Mouse (Mus musculus): ENCODE data around the gene Plcg2. TPM values are rescaled to one million over a fixed set of nuclear protein-coding genes. Genes with fewer than 3 reads are reported as not detected.
A peak's percentile ranks its signal among the peaks of the same experiment; 100 is the strongest.

The Plcg2 gene
- polyA plus RNA-seq, 1 experiment from 2014 or later, result 2.2 TPM

DNA sequence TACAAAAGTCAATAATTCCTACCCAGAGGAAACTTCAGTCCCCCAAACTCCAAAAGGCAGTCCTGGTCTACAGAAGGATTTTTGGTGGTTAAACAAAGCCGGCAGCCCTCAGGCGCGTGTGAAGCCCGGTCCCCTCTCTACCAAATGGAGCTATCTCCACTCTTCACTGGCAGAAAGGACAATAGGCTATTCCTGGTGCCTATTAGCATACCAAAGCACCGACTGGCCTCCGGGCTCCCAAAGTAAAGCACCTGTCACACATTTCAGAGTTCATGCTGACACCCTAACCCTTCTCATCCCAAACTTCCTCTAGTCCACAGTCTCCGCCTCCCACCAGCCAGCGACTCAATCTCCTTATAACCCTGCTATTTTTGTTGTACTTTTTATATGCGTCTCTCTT, 4.5 kb upstream of the Plcg2 start:
- Histone ChIP-seq H3K9me3 (replicated peaks) (no peaks in the 10 kb centered on the region), H3K27me3 (peaks cover 26% of the 10 kb centered on the region), H3K9ac (no peak overlapping the region), H3K36me3 (no peaks in the 10 kb centered on the region), H3K4me1 (peaks cover 16% of the 10 kb centered on the region), H3K4me3 (no peak overlapping the region), H3K27ac (no peak overlapping the region), H3K4me2 (replicated peaks) (no peak overlapping the region)
- WGBS, result 10% methylated on average over 9 of the region's 9 CpGs
- no peak for ATAC-seq (ENCODE audit: low FRiP score)

DNA sequence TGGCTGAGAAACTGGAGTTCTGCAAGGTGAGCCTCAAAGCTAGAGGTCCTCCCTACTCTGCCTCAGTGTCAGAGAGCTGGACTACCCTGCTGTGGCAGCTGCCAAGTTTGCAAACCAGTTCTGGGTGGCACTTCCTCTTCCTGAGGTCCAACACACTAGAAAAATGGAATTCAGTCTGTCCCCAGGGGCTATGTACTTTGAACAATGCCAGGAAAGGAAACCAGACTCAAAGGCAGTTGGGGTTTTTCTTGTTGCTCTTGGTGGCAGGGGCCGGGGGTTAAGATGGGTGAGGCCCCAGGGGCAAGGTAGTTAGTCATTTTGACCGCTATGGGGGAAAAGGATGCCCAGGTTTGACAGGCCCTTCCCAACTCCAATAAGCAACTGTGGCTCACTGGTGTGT, 3.2 kb upstream of the Plcg2 start:
- no peaks in the 10 kb centered on the region for H3K9me3 ChIP-seq (replicated peaks)
- H3K4me1 ChIP-seq, result peaks cover 24% of the 10 kb centered on the region
- WGBS, result 52% methylated on average over 2 of the region's 2 CpGs
- H3K27me3 ChIP-seq, result peaks cover 36% of the 10 kb centered on the region
- H3K4me3 ChIP-seq, result no peak overlapping the region
- ATAC-seq (ENCODE audit: low FRiP score), result no peak
- no peak overlapping the region for H3K27ac ChIP-seq
- no peaks in the 10 kb centered on the region for H3K36me3 ChIP-seq
- H3K4me2 ChIP-seq (replicated peaks), result no peak overlapping the region
- no peak overlapping the region for H3K9ac ChIP-seq

DNA sequence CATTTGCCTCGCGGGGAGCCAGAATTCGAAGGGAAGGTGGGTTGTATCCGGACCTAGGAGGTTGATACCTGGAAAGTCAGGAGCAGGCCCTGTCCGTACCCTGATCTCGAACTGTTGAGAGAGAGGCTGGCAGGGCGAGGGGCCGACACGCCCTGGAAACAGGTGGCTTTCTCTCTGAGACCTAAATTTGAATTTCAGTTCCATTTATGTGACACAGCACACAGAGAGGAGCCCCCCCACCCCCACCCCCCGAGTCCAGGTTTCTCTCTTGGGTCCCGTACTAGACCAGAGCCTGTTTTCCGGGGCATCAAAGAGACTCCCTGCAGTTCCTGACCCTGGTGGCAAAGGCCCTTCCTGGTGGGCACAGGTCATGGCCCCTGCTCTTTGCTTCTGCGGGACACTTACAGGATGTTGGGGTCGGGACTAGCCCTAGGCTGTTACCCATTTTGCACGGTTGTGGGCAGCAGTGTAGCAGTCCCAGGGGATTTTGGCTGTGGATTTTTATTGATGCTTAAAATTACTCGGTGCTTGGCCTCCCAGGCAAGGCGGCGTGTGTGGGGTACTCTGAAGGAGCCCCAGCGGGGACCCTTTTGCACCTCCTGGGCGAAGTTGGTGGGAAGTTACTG, 937 bp downstream of the Plcg2 start:
- no peak for ATAC-seq (ENCODE audit: low FRiP score)
- 0 out of 2 replicates have a peak overlapping the region, but pooled peaks have one; percentile 68 for H3K9ac ChIP-seq
- H3K27me3 ChIP-seq, result peaks cover 39% of the 10 kb centered on the region
- no peaks in the 10 kb centered on the region for H3K36me3 ChIP-seq
- H3K4me1 ChIP-seq, result peaks cover 15% of the 10 kb centered on the region
- H3K4me3 ChIP-seq, result peak overlapping the region; percentile 54
- H3K27ac ChIP-seq, result no peak overlapping the region
- H3K9me3 ChIP-seq (replicated peaks), result no peaks in the 10 kb centered on the region
- H3K4me2 ChIP-seq (replicated peaks), result peak overlapping the region; percentile 100
- 6% methylated on average over 20 of the region's 20 CpGs for WGBS

DNA sequence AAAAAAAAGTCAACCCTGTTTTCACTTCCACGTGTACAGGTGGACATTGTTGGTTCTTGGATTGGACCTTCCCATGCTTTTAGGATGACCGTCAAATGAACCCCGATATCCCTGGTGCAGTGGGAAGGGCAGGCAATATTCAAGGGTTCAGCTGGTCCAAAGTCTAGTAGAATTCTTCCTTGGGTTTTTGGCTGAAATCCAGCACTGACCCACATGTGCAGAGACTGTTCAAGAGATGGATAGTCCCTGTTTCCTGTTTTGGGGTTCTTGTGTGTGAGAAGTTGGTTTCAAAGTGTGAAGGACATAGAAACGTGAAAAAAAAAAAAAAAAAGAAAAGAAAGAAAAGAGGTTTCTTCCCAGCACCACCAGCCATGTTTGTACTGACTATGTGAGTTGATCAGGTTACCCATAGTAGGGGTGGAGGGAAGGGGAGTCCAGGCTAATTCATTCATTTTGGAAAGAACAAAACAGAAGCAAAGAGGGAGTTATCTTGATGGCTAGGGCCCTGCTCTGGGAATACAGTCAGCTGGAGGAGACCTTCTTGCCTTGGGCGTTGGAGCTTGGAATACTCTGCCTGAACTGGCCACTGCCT, 2.2 kb downstream of the Plcg2 start:
- peaks cover 15% of the 10 kb centered on the region for H3K4me1 ChIP-seq
- no peak overlapping the region for H3K4me3 ChIP-seq
- ATAC-seq (ENCODE audit: low FRiP score), result no peak
- no peaks in the 10 kb centered on the region for H3K9me3 ChIP-seq (replicated peaks)
- no peaks in the 10 kb centered on the region for H3K36me3 ChIP-seq
- no peak overlapping the region for H3K27ac ChIP-seq
- peaks cover 33% of the 10 kb centered on the region for H3K27me3 ChIP-seq
- no peak overlapping the region for H3K4me2 ChIP-seq (replicated peaks)
- no peak overlapping the region for H3K9ac ChIP-seq
- 89% methylated on average over 5 of the region's 5 CpGs for whole genome bisulfite sequencing

DNA sequence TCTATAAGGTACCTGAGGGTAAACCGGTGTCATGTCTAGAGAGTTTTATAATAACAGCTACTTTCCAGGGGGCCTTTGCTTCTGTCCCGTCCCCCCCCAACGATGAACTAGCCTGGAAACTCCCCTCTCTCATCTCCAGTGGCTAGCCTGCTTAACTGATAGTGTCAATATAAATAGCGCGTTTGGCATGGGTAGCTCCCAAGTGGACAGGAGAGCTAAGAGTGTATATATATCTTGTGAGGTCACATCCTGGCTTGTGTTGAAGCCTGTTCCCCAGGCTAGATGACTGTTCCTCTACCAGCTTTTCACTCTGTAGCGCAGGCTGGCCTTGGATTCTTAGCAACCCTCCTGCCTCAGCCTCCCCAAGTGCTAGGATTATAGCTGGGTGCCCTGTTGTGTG, 3.2 kb downstream of the Plcg2 start:
- Histone ChIP-seq H3K27ac (no peak overlapping the region), H3K36me3 (no peaks in the 10 kb centered on the region), H3K9ac (no peak overlapping the region), H3K9me3 (replicated peaks) (no peaks in the 10 kb centered on the region), H3K4me1 (peaks cover 15% of the 10 kb centered on the region), H3K4me3 (no peak overlapping the region), H3K27me3 (peaks cover 33% of the 10 kb centered on the region), H3K4me2 (replicated peaks) (no peak overlapping the region)
- 93% methylated on average over 6 of the region's 6 CpGs for WGBS
- ATAC-seq (ENCODE audit: low FRiP score), result no peak

DNA sequence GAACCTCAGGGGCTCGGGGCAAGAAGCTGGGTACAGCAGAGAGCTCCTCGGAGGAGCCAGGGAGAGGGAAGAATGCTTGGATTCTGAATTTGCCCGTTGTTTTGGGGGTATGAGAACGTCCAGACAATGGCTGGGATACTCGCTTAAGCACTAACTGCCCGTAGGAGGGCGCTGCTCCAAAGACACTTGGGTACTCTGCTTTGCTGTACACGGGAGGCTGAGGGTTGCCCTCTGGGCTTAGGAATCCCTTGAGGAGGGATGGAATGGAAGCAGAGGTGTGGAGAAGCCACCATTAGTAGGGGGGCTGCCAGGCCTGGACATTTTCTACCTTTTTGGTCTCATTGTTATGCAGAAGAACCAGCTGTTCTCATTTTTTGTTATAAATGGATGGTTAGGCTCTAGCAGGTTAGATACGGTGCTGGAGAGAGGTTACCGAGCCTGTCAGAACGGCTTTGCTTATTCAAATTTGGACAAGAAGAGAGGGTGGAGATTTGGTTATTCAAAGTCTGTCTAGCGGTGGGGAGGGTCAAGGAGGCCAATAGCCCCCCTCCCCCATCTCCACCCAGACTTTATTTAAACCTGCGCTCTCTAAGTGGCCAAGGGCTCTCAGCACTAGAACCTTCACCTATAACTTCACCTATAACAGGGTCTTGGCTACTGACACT, 5.4 kb downstream of the Plcg2 start:
- H3K9me3 ChIP-seq (replicated peaks), result no peaks in the 10 kb centered on the region
- H3K4me3 ChIP-seq, result no peak overlapping the region
- no peak overlapping the region for H3K27ac ChIP-seq
- H3K27me3 ChIP-seq, result peaks cover 13% of the 10 kb centered on the region
- H3K9ac ChIP-seq, result no peak overlapping the region
- H3K4me2 ChIP-seq (replicated peaks), result no peak overlapping the region
- 65% methylated on average over 13 of the region's 13 CpGs for WGBS
- ATAC-seq (ENCODE audit: low FRiP score), result no peak
- H3K4me1 ChIP-seq, result peaks cover 8% of the 10 kb centered on the region
- no peaks in the 10 kb centered on the region for H3K36me3 ChIP-seq

DNA sequence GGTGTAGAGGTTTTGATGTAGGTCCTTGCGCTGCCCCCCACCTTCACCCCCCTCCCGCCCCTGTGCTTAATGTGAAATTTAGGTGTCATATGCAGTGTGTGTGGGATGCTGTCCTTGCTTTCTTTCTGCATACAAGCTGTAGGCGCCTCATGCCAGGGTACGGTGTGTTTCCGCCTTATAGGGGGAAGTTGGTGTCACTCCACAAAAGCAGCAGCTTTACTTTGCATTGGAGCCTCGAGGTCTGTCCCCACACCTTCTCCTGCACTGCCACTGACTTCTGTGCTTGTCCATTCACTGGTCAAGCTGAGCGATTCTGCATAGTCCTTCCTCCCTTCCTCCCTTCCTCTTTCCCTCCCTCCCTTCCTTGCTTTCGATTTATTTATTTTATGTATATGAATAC, 9.6 kb downstream of the Plcg2 start:
- H3K36me3 ChIP-seq, result no peaks in the 10 kb centered on the region
- H3K9ac ChIP-seq, result no peak overlapping the region
- H3K27me3 ChIP-seq, result no peaks in the 10 kb centered on the region
- no peak overlapping the region for H3K27ac ChIP-seq
- H3K4me3 ChIP-seq, result no peak overlapping the region
- ATAC-seq (ENCODE audit: low FRiP score), result no peak
- WGBS, result 91% methylated on average over 8 of the region's 8 CpGs
- H3K9me3 ChIP-seq (replicated peaks), result no peaks in the 10 kb centered on the region
- no peaks in the 10 kb centered on the region for H3K4me1 ChIP-seq
- H3K4me2 ChIP-seq (replicated peaks), result no peak overlapping the region

DNA sequence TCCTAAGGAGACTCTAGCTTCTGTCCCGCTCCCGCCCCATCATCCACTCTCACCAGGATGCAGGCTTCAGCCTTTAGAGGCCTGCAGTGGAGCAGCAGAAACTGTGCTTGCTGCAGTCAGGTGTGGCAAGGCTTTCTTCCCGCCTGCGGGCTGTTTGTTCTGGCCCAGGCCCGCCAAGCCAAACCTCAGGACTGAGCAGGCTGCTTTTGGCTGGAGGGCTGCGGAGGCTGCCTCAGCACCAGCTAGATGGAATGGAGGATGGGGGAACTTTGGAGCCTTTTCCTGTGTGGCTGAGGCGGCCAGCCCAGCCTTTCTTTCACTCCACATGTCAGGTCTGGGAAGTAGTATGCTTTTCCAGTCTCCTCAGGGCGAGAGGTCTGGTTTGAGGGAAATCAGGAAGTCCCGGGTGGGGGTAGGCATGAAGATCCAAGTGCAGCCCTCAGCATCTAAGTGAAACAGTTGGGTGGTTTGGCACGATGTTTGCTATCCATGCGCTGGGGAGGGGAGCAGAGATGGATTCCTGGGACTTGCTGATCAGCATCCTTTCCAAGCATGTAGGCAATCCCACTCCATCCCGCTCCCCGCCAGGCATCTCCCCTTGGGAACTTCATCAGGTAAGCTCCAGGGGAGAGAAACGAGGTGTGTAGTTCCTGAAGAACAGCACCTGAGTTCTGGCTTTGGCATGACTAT, 18.9 kb downstream of the Plcg2 start:
- Histone ChIP-seq H3K9ac (no peak overlapping the region), H3K4me2 (replicated peaks) (no peak overlapping the region), H3K27ac (no peak overlapping the region), H3K9me3 (replicated peaks) (no peaks in the 10 kb centered on the region), H3K4me3 (no peak overlapping the region), H3K4me1 (no peaks in the 10 kb centered on the region), H3K36me3 (no peaks in the 10 kb centered on the region), H3K27me3 (no peaks in the 10 kb centered on the region)
- WGBS, result 74% methylated on average over 14 of the region's 14 CpGs
- ATAC-seq (ENCODE audit: low FRiP score), result no peak

DNA sequence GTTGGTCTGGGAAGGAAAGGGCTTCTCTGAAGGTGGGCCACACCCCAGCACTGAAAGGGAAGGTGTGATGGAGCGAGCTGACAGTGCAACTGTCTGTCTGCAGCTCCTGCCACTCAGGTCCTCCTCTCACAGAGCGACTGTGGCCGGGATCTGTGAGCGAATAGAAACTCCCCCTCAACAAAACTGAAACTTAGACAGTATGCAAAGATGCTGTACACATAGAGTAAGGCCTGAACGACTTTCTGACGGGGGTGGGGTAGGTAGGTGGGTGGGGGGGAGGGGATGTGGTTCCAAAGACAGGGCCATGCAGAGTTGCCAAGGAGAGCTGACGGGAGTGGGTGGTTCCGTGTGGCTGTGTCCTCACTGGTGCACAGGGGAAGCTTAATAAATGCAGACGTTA, 19.8 kb downstream of the Plcg2 start:
- Histone ChIP-seq H3K9me3 (replicated peaks) (no peaks in the 10 kb centered on the region), H3K36me3 (no peaks in the 10 kb centered on the region), H3K27me3 (no peaks in the 10 kb centered on the region), H3K4me3 (no peak overlapping the region), H3K4me1 (no peaks in the 10 kb centered on the region), H3K9ac (no peak overlapping the region), H3K27ac (no peak overlapping the region), H3K4me2 (replicated peaks) (no peak overlapping the region)
- WGBS, result 76% methylated on average over 9 of the region's 9 CpGs
- no peak for ATAC-seq (ENCODE audit: low FRiP score)

DNA sequence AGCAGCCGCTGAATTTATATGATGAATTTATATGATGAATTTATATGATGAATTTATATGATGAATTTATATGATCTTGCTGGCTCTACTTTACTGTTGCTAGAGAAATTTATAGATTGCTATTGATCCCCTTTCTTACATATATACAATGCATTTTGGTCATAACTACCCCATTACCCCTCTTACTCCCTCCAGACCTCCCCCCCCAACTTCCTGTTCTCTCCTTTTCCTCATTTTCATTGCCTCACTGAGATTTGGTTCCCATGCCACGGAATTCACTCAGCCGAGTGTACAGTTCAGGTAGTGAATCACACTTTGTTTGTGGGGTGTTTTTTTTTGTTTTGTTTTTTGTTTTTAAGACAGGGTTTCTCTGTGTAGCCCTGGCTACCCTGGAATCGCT, 20.8 kb downstream of the Plcg2 start:
- WGBS, result 84% methylated on average over 4 of the region's 4 CpGs

DNA sequence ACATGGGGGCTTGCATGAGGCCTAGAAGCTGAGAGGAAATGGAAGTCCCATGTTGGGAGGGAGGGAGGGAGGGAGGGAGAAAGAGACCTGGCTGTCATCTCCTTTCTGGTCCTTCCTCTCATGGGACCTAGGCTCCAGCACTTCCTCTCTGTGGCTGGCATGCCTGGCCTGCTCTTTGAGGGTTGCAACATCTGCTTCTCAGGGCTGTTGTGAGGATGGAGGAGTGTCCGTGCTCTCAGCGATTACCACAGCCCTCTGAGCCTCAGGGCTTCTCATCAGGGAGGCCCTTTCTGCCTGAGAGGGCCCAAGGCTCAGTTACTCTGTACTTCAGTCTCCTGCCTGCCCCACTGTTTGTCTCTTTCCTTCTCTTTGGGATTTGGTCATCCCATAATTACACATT, 28.1 kb downstream of the Plcg2 start:
- 24% methylated on average over 2 of the region's 2 CpGs for WGBS
- H3K9ac ChIP-seq, result no peak overlapping the region
- H3K27ac ChIP-seq, result no peak overlapping the region
- no peak overlapping the region for H3K4me2 ChIP-seq (replicated peaks)
- no peak overlapping the region for H3K4me3 ChIP-seq
- H3K27me3 ChIP-seq, result no peaks in the 10 kb centered on the region
- no peaks in the 10 kb centered on the region for H3K4me1 ChIP-seq
- H3K9me3 ChIP-seq (replicated peaks), result no peaks in the 10 kb centered on the region
- ATAC-seq (ENCODE audit: low FRiP score), result no peak
- H3K36me3 ChIP-seq, result no peaks in the 10 kb centered on the region

More for the DNA sequence above, 20.8 kb downstream of the Plcg2 start:
- Histone ChIP-seq H3K4me3 (no peak overlapping the region), H3K4me2 (replicated peaks) (no peak overlapping the region), H3K9me3 (replicated peaks) (no peaks in the 10 kb centered on the region), H3K27me3 (no peaks in the 10 kb centered on the region), H3K27ac (no peak overlapping the region), H3K36me3 (no peaks in the 10 kb centered on the region), H3K9ac (no peak overlapping the region), H3K4me1 (no peaks in the 10 kb centered on the region)
- no peak for ATAC-seq (ENCODE audit: low FRiP score)

DNA sequence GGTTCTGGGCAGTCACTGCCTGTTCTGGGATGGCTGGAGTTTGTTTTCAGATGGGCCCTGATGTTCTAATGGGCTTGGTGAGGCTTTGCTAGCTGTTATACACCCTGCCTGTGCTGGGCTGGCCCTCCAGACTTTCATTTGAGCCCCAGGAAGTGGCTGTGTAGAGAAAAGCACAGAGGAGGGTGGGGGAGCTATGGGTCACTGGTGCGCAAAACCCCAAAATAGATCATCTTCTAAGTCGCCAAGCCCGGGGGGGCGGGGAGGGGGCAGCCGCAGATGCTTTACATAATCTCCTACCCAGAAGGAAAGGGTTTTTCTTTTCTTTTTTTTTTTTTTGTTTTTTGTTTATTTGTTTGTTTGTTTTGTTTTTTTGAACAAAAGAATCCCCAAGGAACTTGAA, 29.9 kb downstream of the Plcg2 start:
- Histone ChIP-seq H3K4me3 (no peak overlapping the region), H3K4me1 (no peaks in the 10 kb centered on the region), H3K4me2 (replicated peaks) (no peak overlapping the region), H3K36me3 (no peaks in the 10 kb centered on the region), H3K27ac (no peak overlapping the region), H3K27me3 (no peaks in the 10 kb centered on the region), H3K9ac (no peak overlapping the region), H3K9me3 (replicated peaks) (no peaks in the 10 kb centered on the region)
- WGBS, result 81% methylated on average over 5 of the region's 5 CpGs
- ATAC-seq (ENCODE audit: low FRiP score), result no peak
